Mouse (Mus musculus): ENCODE data around the gene Matn4.

Gene Matn4

DNA sequence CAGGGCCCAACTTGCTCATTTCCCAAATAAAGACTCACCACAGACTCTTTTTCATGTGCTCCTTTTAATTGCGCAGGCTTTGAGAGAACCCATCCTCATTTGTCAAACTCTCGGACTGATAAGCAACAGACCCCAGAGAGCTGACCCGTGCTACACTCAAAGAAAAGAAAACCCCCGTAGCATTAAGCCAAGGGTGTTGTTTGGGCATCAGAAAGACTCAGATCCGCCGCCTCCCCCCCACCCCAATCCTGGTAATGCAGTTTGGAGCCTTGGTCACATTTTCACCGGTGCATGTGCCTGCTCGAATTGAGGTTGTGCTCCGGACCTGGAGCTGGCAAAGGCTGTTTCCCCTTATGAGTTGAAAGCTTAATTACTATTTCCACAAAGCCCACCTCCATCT lies at the start of gene Matn4:
Gene Matn4 (minus strand): TSS at position 101 of the 400 bp plus-strand sequence.
- DNase-seq (ENCODE audit: low read depth, low spot score) = no peak

DNA sequence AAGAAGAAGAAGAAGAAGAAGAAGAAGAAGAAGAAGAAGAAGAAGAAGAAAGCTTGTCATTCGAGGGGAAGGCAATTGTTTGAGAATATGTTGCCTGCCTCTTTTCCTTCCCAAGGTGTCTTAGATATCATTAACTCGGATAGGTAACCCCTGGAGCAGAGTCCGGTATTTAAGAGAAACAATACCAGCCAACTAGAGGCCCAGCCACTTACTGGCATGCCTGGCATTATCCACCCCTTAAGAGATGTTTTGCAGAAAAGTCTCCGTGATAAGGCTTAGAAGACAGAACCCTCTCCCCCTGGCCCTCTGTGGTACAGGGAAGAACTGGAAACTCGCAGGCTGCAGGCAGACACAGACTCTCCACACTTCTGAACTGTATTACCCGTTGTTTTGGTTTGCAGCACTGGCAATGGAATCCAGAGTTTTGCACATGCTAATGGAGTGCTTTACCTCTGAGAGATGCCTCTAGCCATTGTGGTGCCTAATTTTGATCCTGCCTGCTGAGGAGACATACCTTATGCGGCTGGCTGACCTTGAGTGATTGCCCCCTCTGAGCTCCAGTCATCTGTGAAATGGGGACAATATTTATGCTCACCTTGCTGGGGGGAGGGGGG lies 49.0 kb upstream of the Matn4 start:
- no peak for DNase-seq (ENCODE audit: low read depth, low spot score)

DNA sequence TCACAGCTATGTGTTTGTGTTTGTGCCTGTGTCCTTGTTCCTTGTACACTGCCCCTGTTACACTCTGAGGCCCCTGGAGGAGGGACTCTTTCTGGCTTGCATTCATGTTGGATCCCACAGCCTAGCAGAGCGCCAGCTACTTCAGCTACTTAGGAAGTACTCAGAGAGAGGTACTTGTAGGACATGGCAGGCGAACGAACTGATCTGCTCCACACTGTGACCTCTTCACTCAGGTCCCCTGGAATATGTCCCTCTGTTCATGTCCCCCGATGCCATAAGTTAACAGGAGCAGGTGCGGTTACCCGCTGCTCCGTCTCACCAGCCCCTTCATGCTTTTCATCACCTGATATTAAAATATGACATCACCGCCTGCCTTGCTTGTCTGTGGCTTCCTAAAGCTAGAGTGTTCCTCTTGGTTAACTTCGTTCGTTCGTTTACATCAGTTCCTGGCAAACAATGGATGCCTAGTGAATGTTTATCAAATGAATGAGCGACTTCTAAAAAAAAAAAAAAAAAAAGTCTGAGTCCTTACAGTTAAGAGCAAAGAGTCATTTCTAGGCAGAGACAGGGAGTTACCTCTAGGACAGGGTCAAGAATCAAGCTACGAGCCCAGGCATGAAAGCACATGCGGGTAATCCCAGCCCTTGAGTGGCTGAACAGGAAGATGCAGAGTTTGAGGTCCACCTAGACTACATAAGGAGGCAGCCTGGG lies 48.2 kb upstream of the Matn4 start:
- no peak for DNase-seq (ENCODE audit: low read depth, low spot score)

DNA sequence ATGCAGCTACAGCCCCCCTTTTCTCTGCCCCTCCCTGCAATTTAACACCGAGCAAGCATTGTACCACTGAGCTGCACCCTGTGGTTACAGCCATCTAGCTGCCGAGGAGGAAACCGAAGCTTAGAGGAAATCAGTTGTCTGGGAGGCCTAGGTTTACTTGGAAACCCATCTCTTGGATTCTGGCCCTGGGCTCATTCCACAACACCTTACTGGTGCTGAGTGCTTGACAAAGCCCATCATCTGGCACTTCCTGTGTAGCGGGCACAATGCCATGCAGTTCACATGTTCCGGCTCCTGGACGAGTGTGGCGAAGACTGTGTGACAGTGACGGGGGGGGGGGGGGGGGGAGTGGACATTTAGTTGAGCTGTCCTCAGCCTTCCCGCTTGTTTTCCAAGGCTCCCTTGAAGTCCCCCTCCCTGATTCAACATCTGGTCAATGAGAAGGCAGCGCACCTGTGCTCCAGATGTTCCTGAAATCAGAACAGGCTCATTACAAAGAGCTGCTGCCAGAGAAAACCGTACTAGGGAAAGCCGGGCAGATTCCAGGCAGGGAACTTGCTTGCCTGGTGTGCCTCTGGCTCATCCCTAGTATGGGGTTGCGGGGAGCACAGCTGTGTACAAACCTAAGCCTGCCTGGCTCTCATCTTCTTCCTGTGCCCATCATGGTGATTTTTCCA lies 47.2 kb upstream of the Matn4 start:
- no peak for DNase-seq (ENCODE audit: low read depth, low spot score)

DNA sequence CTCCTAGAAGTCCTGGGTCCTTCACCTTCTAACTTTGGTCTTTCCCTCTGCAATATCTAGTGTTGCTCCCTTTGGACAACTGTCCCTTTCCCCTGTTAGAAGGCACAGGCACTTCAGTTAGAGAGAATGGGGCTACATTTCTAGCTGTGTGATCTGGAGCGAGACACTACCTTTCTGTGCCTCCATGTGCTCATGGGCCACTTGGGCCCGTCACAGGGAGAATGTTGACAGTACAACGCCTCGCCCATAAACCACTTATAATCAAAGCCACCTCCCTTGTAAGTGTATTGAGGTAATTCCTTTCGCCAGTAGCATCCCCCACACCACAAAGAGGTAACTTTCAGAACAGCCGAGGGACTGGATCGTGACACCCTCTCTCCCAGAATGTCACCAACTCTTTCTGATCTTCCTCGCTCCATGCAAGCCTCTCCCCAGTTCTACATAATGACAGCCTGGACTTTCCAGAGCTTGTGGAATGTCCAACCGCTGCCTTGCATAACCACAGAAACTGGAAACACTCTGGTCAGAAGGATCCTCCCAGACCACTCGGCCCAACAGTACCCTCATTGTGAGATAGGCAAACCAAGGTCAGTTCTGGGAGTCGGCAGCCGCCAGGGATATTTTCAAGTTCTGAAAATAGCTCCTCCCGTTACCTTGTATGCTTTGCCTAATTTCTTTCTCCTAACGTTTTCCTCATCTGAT lies 44.5 kb upstream of the Matn4 start:
- no peak for DNase-seq (ENCODE audit: low read depth, low spot score)

DNA sequence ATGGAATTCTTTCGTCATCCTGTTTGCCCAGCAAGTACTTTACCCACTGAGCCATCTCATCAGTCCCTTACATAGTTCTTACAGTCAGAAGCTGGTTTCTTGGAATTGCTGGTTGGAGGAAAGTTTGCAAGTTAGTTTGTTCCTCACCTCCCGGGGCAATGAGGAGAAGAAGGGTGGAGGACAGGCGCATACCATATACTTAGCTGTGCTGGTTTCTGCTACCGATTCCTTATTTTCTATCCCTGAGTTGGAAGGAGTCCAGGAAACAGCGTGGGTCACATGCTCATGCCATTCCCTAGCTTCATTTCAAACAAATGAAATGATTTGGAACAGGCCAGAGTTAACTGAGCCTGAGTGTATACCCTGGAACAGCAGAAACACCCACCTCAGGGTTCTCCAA lies 44.0 kb upstream of the Matn4 start:
- DNase-seq (ENCODE audit: low read depth, low spot score) = no peak

DNA sequence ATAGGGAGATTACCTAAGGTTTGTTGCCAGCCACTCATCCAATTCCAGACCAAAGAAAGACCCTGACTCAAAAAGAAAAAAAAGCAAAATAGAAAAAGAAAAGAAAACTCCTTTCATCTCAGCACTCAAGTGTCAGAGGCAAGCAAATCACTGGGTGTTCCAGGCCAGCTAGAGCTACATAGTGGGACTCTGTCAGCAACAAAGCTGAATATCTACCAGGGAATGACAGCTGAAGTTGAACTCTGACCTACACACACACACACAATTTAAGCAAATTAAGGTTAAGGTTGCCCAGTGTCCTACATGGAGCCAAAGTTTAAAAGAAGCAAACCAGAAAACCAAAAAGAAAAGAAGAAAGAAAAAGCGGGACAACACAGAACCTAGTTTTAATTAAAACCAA lies 43.2 kb upstream of the Matn4 start:
- DNase-seq (ENCODE audit: low read depth, low spot score) = no peak

DNA sequence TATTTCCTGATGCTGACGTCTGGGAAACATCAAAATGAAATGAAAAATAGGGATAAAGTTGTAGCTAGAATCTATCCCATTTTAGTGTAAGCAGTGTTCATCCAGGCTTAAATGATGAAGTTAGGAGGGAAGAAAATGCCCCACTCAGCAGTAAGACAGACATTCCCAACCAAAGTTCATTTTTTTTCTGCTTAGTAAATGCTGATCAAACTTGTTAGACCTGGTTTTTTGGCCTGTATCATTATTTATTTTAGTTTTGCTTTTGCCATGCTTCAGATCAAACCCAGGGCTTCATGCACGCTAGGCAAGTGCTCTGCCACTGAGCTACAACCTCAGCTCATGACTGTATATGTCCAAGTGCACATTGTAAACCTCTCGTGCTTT lies 41.1 kb upstream of the Matn4 start:
- no peak for DNase-seq (ENCODE audit: low read depth, low spot score)

DNA sequence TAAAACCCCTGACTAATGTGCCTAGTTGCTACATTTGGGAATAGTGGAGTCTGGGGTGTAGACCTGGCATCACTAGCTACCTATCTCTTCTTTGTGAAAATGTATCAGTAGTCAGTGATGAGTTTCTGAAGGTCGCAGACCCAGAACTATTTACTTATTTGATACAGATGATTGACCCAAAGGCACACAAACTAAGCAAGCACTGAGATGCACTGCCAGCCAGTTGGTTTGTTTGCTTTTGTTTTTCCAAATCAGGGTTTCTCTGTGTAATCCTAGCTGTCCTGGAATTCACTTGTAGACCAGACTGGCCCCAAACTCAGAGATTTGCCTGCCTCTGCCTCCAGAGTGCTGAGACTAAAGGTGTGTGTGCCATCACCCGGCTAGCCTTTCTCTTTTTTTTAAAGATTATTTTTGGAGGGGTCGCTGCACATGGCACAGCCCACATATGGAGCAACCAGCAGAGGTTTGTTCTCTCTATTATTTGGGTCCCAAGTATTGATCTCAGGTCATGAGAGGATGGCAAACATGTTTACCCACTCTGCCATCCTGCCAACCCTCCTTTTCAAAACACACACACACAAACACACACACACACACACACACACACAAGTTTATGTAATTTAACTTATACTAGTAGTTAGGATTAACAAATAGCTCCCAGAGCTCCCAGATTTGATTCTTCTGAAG lies 40.6 kb upstream of the Matn4 start:
- no peak for DNase-seq (ENCODE audit: low read depth, low spot score)

DNA sequence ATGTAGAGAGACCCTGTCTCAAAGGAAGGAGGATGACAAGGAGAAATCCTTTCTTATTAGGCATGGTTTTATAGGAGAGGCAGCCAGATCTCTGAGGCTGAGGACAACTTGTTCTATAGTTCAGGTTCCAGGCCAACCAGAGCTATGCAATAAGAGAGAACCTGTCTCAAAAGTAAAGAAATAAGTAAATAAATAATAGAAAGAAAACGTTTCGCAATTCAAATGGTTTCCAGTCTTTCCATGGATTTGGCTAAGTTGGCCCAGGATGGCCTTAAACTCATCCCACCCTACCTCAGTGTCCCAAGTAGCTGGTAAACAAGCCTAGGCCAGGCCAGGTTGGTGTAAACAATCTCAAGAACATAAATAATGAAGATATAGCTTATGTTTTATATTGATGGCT lies 39.7 kb upstream of the Matn4 start:
- DNase-seq (ENCODE audit: low read depth, low spot score) = no peak

DNA sequence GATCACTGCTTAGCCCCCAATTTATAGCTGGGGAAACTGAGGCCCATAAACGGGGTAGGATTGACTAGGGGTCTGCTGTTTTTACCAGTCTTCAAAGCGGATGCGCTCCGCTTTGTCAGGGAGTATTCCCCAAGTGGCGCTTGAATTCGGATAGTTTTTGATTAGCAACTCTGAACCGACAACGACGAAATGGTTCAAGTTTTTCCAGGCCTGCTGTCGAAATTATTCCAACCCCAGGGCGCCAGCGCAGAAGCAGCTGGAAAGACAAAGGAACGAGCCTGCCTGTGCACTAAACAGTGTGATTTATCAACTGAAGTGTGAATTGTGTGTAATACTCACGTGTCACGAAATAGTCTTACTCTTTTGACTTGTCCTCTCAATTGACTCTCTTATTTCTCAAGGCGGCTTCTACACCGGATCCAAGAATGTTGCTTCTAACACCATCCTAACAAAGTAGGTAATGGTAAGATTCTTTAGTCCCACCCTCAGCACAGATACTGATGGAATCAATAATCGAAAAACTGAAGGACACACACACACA lies 38.6 kb upstream of the Matn4 start, which contains the start of gene Sdc4:
Gene Sdc4 (minus strand): TSS at position 428 of the 541 bp plus-strand sequence.
- DNase-seq (ENCODE audit: low read depth, low spot score) = no peak

DNA sequence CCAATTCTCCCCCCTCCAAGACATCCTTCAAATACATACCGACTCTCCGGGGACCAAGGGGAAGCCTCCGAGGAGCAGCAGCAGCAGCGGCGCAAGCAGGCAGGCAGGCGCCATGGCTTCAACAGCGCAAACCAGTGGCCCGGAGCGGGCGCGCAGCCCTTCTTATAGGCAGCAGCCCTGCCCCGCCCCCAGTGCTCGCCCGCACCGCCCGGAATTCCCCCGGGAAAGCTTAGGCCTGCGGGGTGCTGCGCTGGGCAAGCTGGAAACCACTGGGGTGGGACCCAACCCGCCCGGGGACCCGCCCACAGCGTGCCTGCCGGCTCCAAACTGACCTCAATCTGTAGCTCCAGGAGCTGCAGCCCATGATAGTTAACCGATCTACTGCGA lies 38.1 kb upstream of the Matn4 start:
- no peak for DNase-seq (ENCODE audit: low read depth, low spot score)

DNA sequence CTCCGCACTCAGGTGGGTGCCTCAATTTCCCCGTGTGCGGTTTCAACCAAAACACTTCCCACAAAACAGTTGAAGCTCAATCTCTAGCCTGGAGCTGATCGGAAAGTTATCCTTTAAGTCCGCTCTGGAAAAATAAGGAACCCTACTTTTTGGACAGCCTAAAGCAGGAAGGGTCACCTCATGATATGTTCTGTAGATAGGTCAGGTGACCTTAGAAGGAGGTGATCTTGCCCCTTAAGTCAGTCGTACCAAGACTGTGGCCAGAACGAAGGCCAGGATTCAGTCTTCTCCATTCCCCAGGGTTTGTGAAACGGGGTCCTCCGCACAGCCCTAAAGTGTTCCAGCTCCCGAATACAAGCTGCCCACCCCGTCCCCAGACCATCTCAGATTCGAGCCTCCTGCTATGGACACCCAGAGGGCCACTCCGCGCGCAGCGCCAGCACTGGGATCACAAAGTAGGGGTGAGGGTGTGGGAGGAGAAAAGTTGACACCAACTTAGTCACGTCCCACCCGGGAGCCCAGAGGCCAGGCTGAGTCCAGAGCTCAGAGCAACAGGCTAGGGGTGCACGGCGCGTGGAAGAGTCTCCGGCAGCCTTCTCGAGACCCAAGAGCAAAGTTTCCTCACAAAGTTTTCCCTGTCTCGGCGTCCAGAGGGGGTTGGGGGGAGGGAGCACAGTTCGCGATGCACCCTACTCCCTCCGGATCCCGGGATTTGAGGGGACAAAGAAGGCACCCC lies 37.5 kb upstream of the Matn4 start:
- DNase-seq (ENCODE audit: low read depth, low spot score) = no peak

DNA sequence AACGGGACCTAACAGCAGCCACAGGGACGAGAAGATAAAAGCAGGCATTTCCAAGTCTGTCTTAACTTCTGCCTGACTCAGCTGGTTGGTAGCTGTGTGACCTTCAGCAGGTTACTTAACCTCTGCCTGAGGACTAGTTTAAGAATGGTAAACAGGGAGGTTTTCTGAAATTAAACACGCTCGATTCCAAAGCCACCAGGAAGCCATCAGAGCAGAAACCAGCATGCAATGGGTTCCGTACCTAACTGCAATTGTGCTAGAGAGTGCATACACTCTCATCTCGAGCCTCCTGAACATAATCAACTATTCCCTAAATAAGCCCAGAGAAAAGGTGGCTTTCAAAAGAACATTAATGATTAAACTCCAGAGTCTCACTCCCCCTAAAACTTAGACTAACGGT lies 36.8 kb upstream of the Matn4 start:
- DNase-seq (ENCODE audit: low read depth, low spot score) = no peak

DNA sequence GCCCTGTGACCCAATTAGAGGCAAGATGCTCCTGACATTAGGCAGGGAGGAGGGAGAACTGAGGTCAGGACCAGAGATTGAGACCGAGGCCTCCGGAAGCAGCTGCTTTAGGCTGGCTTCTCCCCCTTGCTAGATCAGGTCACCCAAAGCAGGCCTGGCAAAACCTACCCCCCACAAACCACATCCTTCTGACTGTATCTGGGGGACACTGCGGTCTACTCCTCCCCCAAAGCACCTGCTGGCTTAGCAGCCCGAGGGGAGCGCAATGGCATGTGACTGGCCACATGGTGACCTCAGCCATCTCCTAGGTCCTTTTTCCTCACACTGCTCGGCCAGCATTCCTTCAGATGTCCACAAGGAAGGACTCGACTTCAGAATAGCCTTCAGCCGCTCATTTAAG lies 36.2 kb upstream of the Matn4 start:
- DNase-seq (ENCODE audit: low read depth, low spot score) = no peak

DNA sequence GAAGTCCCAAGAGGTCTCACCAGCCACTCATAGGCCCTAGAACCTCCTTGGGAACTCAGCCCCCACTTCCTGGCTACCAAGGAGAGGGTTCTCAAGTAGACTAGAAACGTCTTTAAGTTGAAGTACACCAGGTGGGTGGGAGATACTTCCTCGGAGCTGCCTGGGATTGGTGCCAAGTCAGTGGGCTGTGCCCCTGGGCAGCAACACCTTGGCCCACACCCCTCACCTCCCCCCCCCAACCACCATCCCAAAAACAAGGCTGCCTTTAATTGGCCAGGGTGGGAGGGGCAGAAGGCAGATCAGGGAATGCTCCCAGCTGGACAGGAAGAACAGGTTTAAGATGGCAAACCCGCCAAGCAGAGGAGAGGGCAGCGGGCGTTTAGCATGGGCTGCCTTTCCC lies 35.4 kb upstream of the Matn4 start:
- no peak for DNase-seq (ENCODE audit: low read depth, low spot score)

DNA sequence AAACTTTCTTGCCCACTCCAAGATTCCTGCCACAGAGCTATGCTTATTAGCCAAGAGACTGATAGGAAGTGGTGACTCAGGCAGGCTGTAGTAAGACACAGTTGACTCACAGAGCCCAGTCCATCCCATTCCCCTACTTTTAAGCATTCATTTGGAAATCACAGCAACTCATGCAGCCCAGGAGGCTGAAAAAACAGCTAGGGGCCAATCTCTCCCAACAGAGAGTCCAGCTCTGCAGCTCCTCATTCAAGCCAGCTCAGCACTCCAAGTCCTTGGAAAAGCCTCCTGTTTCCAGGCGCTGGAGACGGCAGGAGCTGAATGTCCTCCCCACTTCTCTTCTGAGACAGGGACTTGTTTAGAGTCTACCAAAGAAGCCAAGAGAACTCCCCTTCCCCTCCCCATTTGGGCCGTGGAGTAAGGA lies 34.1 kb upstream of the Matn4 start:
- no peak for DNase-seq (ENCODE audit: low read depth, low spot score)

DNA sequence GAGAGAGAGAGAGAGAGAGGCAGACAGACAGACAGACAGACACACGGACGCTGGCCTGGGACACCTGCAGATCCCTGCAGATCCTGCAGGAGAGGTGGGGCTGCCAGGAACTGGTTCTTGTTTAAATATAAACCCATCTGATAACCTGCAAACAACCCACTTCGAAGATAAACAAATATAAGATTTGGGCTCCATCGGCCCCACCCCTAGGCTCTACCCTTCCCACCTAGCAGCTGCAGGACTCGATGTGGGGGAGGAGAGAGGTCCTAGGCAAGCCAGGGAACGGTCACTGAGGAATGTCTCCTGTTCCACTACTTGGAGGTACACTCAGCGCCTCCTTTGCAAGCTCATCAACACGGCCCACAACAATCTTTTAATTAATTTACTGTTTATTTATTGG lies 33.3 kb upstream of the Matn4 start:
- DNase-seq (ENCODE audit: low read depth, low spot score) = no peak

DNA sequence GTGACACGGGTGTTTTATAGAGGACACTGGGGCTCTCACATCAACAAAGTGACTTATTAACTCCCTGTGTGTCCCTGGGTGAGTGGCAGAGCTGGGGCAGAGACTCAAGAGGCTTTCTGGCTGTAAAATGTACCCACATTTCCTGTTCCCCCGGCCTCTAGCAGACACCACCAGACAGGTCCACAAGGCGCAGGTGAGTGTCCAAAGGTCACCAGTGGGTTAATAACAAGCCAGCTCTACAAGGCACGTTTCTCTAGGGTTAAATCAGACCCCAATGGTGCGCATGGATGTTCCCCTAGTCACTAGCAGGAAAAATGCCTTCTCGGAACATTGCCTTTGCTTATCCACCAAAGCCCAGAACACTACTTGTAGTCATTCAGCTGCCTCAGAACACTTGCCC lies 32.8 kb upstream of the Matn4 start:
- DNase-seq (ENCODE audit: low read depth, low spot score) = no peak

DNA sequence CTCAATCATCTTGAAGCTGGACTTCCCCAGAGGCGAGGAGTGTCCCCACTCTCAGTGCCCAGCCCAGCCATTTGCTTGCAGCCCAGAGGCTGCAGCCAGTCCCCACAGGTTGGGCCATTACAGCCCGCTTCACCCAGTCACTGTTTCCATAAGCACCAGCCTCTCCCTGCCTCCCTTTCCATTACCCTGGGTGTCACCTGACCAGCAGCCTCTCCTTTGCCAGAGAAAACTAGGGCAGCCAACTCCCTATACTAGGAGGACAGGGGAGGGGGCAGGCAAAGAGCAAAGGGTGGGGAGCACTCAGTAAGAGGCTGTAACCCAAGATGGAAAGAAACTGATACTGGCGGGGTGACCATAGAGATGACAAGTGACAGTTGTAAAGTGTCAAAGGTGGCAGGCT lies 32.0 kb upstream of the Matn4 start:
- no peak for DNase-seq (ENCODE audit: low read depth, low spot score)

Measured in telencephalon, adult 2 months (tissue).